Mouse (Mus musculus) spleen, adult 2 months (tissue): ENCODE data around the gene G3bp1. TPM values are rescaled to one million over a fixed set of nuclear protein-coding genes. Genes with fewer than 3 reads are reported as not detected.

Source experiments
- DNase-seq, 2 experiments: peaks; one replicate each; pipeline versions ENCODE4 v3.0.0 to v3.0.0-alpha.2; 2012 to 2021; ENCODE audit warnings: low spot score in 2 of 2, low read depth in 1 of 2
- H3K27ac ChIP-seq: fragments of 200-500 bp; 2 replicates; pipeline ENCODE4 v1.5.1; 2012; ENCODE audit warnings: low read length, inconsistent platforms; ENCODE audit not compliant: insufficient read depth
- H3K27me3 ChIP-seq: fragments of 200-500 bp; 2 replicates; pipeline ENCODE4 v1.6.1; 2012; ENCODE audit warnings: mild to moderate bottlenecking, moderate library complexity, low read length, inconsistent platforms; ENCODE audit not compliant: control insufficient read depth, insufficient read depth
- H3K36me3 ChIP-seq: fragments of 200-500 bp; 2 replicates; pipeline ENCODE4 v1.6.1; 2012; ENCODE audit warnings: mild to moderate bottlenecking, low read length, inconsistent platforms; ENCODE audit not compliant: control insufficient read depth, insufficient read depth
- H3K4me1 ChIP-seq: fragments of 200-500 bp; 2 replicates; pipeline ENCODE4 v1.6.1; 2011; ENCODE audit warnings: inconsistent platforms; ENCODE audit not compliant: control insufficient read depth, insufficient read depth, insufficient read length
- H3K4me3 ChIP-seq: fragments of 200-500 bp; 2 replicates; pipeline ENCODE4 v1.5.1; 2011; ENCODE audit warnings: mild to moderate bottlenecking, inconsistent platforms; ENCODE audit not compliant: insufficient read depth, insufficient read length; ENCODE audit errors: extremely low read depth
- CTCF ChIP-seq: fragments of 200-500 bp; IDR thresholded peaks from 2 replicates; pipeline ENCODE4 v1.5.1; 2011; ENCODE audit warnings: mild to moderate bottlenecking, inconsistent platforms; ENCODE audit not compliant: insufficient read depth, insufficient read length, insufficient replicate concordance; ENCODE audit errors: extremely low read depth
- POLR2A ChIP-seq: fragments of 200-500 bp; IDR thresholded peaks from 2 replicates; pipeline ENCODE4 v1.6.1; 2011; ENCODE audit warnings: low read depth, low read length, inconsistent platforms
- WGBS: fragments of 180-500 bp; shearing (Covaris S2); methylation state at CpG from one replicate; pipeline ENCODE4 v1.1.7; 2018; 5-methylcytosine and 5-hydroxymethylcytosine counted together
- polyA plus RNA-seq: library from polyadenylated mRNA; depleted of rRNA; stranded (reverse); fragments of >200 nt; gene quantifications from 2 replicates; pipeline ENCODE4 v1.2.3, GENCODE M21; 2012

G3bp1 gene
- polyA plus RNA-seq, 1 experiment: 25.1 TPM

DNA sequence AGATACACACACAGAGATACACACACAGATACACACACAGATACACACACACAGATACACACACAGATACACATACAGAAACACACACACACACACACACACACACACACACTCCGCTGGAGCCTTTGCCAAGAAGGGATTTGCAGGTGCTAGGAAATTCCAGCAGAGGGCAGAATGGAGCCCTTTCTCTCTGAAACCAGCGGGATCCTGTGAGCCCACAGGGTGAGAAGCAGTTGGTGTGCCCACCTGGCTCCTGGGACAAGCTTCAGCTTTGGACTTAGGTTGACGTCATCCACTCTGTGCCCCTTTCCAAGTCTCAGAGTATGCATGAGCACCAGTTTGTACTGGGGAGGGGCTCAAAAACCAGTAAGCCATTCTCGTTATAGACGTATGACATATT lies 41.9 kb downstream of the G3bp1 start:
- WGBS: 64% methylated on average over 5 of the region's 5 CpGs
- Histone ChIP-seq H3K27ac (no peak overlapping the region), H3K27me3 (no peaks in the 10 kb centered on the region), H3K4me1 (no peaks in the 10 kb centered on the region), H3K4me3 (no peak overlapping the region), H3K36me3 (no peaks in the 10 kb centered on the region)
- no peak for DNase-seq
- no peak for TF ChIP-seq CTCF
- TF ChIP-seq POLR2A: no peak

GRCm38 (mm10) chr11:55517666-55518065 lies 48.2 kb downstream of the G3bp1 start:
- 74% methylated on average over 5 of the region's 5 CpGs for WGBS
- Histone ChIP-seq H3K27ac (no peak overlapping the region), H3K36me3 (no peaks in the 10 kb centered on the region), H3K4me1 (no peaks in the 10 kb centered on the region), H3K27me3 (no peaks in the 10 kb centered on the region), H3K4me3 (no peak overlapping the region)
- no peak for DNase-seq
- TF ChIP-seq POLR2A: no peak
- TF ChIP-seq CTCF: no peak

DNA sequence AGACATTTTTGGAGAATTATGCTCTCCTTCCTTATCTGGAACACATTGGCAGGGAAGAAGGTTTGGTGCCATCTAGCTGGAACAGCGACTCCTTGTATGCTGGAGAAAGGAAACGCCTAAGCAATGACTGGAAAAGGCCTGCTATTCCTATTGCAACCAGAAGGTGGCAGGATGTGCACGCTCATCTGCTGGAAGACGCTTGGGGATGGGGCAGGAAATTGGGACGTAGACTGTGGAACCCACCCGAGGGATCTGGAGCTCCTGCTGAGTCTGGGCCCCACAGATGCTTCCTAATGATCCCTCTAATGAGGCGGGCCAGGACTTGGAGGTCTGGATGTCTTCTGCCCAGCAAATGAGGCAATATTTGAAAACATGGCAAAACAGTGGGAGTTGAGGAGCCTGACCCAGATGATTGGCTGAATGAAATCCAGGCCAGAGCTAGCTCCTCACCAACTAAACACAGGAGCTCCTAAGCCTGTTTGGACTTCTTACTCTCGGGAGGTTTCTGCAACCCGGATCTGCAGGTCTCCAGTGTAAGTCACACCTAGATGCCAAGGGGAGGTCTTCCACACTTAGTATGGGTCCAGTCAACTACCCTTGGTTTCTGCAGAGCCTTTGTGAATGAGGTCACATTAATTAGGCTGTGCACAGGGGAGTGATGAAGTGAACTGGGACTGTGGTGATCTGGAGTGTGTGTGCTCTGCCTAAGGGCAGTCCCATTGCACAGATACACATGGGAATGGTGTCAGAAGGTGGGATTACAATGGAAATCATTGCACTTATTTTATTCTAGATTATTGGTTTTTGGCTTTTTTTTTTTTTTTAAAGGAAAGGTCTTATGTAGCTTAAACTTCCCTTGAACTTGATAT lies 49.6 kb downstream of the G3bp1 start:
- H3K4me3 ChIP-seq: no peak overlapping the region
- H3K4me1 ChIP-seq: no peaks in the 10 kb centered on the region
- DNase-seq: peak in 1 of 2 experiments; percentile 16
- no peaks in the 10 kb centered on the region for H3K27me3 ChIP-seq
- WGBS: 7% methylated on average over 9 of the region's 9 CpGs
- TF ChIP-seq CTCF (peak; percentile 78; the same call in 1 of the 2 replicates), POLR2A (no peak)
- H3K36me3 ChIP-seq: no peaks in the 10 kb centered on the region
- no peak overlapping the region for H3K27ac ChIP-seq

DNA sequence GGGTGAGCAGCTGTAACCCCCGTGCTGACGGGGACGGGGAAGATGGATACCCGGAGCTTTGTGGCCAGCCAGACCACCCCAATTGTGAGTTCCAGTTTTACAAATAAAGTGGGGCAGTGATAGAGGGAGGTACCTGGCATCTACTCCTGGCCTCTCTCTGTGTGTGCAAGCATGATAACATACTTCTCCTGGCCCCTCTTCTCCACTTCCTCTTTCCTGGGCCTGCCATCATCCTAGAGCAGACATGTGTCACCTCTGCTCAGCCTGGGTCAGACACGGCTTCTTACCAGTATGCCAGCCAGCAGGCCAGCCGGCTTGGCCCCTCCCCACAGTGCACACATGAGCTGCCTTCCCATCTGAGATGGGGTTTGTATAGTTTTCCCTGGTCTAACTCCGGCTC lies 61.3 kb downstream of the G3bp1 start:
- 18% methylated on average over 7 of the region's 7 CpGs for WGBS

DNA sequence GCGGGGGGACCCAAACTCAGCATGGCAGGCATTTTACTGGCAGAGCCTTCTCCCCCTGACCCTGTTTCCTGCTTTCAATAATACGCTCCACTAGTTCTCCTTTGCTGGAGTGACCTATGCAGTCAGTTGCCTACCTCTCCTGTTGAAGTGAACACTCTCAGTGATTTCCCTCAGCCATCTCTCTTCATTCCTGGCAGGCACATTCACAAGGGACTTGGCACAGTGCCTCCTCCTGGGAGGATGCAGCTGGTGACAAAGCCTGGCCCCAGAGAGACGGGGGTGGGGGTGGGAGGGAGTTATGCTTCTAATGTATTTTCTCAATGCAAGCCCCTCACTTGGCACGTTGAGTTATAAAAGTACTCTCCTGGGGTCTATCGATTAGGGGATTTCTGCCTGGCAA lies 63.9 kb downstream of the G3bp1 start:
- Histone ChIP-seq H3K27me3 (no peaks in the 10 kb centered on the region), H3K4me3 (no peak overlapping the region), H3K4me1 (no peaks in the 10 kb centered on the region), H3K36me3 (no peaks in the 10 kb centered on the region), H3K27ac (no peak overlapping the region)
- 56% methylated on average over 5 of the region's 5 CpGs for WGBS
- no peak for DNase-seq
- TF ChIP-seq POLR2A (no peak), CTCF (no peak)

More for the DNA sequence above, 61.3 kb downstream of the G3bp1 start:
- TF ChIP-seq CTCF (no peak), POLR2A (no peak)
- Histone ChIP-seq H3K36me3 (no peaks in the 10 kb centered on the region), H3K4me1 (no peaks in the 10 kb centered on the region), H3K4me3 (no peak overlapping the region), H3K27me3 (no peaks in the 10 kb centered on the region), H3K27ac (no peak overlapping the region)
- DNase-seq: no peak

DNA sequence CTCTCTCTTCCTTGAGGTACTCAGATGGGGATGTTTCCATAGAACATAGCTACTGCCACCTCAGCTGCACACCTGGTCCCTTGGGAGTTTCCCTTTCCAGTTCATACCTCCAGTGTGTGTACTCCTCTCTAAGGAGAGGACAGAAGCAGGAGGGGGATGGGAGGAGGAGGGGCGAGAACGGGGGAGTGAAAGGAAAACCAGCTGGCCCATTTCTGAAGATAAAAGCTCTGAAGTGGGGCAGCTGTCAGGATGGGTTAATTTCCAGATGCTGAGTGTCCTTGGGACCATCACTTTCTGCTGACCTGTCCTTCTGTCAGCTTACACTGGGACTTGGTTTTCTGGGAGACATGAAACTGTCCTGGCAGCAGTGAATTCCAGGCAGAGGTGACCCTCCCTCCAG lies 65.3 kb downstream of the G3bp1 start:
- 51% methylated on average over 2 of the region's 2 CpGs for WGBS
- Histone ChIP-seq H3K36me3 (no peaks in the 10 kb centered on the region), H3K4me1 (no peaks in the 10 kb centered on the region), H3K27ac (no peak overlapping the region), H3K27me3 (no peaks in the 10 kb centered on the region), H3K4me3 (no peak overlapping the region)
- no peak for TF ChIP-seq POLR2A
- no peak for TF ChIP-seq CTCF
- no peak for DNase-seq

- Histone ChIP-seq H3K4me1 (no peaks in the 10 kb centered on the region), H3K36me3 (no peaks in the 10 kb centered on the region), H3K27ac (no peak overlapping the region), H3K27me3 (no peaks in the 10 kb centered on the region), H3K4me3 (no peak overlapping the region)
- DNase-seq: no peak
- no peak for TF ChIP-seq POLR2A
- no peak for TF ChIP-seq CTCF
- WGBS: 75% methylated on average over 7 of the region's 7 CpGs
Observed at GRCm38 (mm10) chr11:55542128-55542527, 72.6 kb downstream of the G3bp1 start.
